Mouse (Mus musculus) cerebellum, adult 18-20 months (tissue): Measurements from ENCODE around the gene Polr1e.
"Not testable (repeated sequence)": the region's sequence is repeated elsewhere in the genome, so short reads cannot be mapped to it uniquely, and the experiment has no call there.

Experiments
- DNase-seq, 2 experiments: peaks; one replicate each; pipeline ENCODE4 v3.0.0; 2021

Gene Polr1e

DNA sequence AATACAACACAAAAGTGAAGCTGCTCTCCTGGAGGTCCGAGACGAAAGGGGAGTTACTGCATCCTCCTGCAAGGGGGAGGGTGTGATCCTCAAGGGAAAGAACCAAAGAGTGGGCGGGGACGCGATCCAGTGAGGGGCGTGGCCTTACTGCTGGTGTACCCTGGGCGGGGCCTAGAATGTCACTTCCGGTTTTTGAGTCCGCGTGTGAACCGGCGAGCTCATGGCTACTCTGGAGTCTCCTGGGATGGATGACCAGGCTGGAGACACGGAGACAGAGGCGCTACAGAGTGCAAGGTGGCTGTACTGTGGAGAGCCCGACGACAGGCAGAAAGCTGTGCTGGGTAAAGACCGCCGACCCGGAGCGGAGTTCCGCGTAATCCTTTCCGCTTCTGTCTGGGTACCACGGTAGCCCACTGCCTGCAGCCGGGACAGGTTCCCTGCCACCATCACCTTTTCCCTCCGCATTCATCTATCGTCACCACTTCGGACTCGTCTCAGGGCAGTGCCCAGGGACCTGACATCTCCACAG, at the start of gene Polr1e:
TSS of gene Polr1e (plus strand) at position 132 of the 529 bp plus-strand sequence.
- peak; percentile 86 to 91 for DNase-seq

DNA sequence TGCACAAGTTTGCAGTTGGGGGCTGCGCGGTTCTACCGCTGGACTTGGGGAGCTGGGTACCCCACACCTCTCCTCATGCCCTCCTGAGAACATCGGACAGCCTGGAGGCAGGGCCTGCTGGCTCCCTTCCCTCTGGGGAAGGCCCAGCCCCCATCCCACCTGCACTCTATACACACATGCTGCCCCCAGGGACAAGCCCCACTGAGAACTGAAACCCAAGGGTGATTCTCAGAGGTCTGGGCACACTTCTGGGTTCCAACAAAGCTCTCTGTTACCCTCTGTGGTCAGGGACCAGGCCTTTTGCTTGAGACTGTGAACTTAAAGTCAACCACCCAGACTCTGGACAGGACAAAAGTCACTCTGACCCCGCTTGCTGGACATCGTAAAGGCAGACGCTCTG, 48.3 kb upstream of the Polr1e start:
- no peak for DNase-seq

DNA sequence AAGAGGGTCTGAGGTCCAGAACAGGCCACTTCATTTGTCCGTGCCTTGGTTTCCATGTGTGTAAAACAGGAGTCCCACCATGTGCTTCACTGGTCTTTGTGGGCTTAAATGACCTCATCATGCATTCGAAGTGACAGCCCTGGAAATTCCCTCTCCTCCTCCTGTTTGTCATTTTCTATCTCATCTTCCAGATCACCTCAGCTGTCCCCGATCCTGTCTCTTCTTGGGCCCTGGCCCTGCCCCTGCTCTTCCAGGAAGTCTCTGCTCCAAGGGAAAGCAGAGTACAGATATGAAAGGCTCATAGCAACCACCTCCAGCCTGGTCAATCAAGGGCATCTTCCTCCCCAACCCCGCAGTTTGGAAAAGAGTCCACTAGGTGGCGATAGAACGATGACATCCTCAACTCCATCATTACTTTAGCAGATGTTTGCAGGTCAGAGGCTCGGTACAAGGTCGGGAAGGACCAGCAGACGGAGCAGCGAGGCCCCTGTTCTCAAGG, 47.7 kb upstream of the Polr1e start:
- peak; percentile 55 to 64 for DNase-seq

DNA sequence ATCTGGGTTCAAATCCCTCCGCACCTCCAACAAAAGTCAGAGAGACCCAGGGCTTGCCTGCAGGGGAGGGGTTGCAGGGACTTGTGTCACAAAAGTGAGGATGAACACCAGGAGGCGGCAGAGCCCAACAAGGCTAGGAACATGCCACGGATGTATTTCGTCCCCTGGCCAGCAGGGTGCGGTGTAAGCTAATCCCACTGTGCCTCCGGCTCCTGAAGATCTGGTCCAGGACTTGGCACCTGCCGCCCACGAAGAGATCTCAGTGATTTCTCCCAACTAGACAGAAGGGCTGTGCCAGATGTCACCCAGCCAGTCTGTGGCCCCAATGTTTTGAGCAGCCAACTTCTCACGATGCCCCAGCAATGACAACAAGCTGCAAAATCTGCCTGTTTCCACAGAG, 44.9 kb upstream of the Polr1e start:
- peak; percentile 89 to 90 for DNase-seq

DNA sequence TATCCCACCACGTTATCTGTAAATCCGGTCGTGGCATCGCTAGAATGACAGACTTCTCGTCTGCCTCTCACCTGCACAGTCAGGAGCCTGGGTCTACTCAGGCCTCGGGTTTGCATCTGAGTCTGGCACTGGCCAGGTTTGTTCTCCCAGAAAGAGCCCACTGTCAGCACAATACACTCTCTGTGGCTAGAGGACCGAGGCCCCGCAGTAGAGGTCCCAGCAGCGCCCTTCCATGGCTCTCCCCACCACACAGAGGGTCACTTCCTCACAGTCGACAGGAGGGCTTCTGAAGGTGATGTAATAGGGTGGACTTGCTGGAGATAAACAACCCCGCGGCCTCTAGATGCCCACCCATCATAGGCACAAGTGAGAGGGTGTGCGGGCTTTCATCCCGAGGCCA, 44.5 kb upstream of the Polr1e start:
- no peak for DNase-seq

DNA sequence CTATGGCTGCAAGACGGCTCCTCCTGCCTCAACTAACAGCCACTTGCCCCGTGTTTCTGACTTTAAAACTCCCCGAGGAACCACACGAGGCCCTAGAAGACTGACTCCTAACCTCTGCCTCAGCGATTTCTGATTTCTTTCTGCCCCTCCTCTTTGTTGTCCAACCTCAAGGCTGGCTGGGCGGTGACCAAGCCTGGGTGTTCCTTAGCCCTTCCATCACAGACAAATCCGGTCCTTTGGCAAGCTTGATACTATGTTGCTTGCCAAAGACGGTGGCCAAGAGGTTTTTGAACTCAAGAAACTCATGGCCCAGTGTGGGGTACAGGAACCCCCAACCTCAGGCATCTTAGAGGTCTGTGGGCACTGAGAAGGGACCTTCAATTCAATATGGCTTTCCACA, 44.1 kb upstream of the Polr1e start:
- DNase-seq: no peak

DNA sequence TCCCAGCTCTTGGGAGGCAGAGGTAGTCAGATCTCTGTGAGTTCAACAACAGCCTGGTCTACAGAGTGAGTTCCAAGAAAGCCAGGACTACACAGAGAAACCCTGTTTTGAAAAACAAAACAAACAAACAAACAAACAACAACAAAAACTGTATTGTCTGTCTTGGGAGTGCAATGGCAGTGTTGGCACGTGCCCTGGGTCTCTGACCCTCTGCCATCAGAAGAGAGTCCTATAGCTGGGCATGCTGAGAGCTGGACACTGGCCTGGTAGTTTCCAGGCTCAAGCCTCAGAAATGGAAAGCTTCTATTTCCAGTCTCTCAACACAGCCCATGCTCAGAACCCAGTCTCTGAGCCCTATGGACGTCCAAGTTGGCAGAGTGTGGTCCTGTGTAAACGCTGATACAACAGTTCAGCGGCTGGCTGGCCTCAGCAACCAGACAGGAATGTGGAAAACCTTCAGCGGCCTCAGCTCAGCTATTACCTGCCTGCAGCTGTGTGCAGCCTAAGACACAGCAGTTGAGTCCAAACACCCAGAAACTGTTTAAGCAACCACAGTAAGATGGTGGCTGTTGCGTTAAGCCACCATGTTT, 42.3 kb upstream of the Polr1e start:
- no peak for DNase-seq

DNA sequence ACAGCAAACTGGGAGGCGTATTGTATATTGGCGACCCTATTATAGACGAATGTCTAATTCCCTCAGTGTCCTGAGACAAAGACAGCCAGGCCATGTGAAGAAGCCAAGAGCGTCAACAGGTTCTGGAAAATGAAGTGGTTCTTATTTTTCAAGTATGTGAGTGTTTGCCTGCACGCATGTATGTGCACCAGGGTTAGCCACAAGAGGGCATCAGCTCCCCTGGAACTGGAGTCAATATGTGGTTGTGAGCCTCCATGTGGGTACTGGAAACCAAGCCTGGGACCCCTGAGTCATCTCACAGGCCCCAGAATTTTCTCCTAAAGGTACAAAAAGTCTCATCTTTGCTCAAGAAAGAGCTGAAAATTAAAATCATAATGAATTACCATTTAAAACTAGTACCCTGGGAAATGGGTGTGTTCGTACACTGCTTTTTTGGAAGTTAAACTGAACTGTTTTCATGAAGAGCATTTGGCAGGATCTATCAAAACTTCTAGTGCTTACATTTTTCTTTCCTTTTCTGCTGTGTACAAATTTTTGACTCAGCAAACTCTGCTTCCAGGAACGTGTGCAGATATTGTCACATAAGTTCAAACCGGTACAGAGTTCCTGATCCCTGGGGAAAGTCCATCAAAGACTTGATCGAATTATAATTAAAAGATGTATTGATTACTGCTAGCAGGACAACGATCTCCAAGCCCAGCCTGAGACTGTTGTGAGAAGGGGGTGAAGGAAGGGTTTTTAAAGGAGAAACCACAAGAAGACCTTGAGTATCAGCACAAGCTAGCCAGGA, 41.3 kb upstream of the Polr1e start:
- DNase-seq: no peak

DNA sequence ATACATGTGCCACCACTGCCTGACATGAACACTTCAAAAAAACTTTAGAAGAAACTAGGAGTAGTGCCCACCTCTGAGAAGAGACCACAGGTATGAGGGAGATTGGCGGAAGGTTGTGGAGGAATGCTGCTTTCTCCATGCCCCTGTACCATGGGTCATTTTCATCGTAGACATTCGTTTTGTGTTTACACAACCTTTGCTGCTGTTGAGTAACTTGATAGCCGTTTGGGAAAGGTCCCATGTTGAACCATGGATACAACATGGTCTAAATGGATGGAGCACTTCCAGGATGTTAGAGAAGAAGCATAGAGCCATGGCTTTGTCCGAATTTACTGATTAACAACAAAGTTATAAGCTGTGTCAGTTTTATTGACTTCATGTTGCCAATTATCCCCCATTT, 40.2 kb upstream of the Polr1e start:
- DNase-seq: no peak

DNA sequence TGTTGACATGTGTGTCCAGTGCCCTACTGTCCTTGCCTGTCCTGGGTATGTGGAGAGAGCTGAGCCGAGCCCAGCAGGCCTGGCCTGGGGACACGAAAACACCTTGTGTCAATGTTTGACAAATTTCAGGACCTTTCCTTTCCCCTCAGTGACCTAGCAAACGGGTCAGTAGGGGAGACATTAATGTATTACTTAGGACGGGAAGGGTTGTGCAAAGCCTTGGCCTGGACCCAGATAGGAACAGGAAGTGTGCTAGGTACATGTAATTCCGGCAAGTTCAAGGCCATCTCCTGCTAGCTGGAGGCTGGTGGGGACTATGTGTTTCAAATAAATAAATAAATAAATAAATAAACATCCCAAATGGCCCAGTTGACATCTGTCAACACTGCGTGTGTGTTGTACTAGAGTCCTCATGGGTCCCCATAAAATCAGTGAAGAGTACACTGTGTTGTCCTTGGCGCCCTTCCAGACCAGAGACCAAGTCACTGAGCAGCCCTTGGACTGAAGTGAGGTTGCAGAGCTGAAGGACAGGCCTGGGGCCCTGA, 38.5 kb upstream of the Polr1e start:
- DNase-seq: no peak

DNA sequence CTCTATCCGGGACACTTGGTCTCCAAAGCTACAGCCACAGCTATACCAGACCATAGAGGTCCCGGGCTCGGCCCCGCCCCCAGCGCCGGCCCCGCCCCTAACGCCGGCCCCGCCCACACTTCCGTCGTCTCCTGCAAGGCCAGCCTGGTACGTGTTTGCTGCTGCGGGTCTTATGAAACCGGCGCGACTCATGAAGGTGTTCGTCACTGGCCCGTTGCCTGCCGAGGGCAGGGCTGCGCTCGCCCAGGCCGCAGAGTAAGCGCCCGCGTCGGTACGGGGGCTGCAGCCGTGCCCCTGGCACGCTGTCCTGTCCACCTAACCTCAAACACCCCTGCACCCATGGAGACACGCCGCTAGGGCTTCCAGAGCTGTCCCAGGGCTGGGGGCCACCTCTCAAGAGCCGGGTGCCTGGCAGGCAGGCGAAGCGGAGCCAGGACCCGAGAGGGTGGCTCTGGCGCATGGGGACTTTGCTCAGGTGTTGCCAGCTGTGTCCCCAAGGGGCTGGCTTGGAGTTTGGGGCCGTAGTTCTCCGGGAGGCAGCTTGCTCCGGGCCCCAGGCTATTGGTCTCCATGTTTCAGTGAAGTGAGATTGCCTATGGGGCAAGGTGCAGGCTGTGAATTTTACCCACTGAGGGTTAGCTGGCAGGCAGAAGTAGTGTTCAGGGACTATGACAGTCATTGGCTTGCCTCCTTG, 37.0 kb upstream of the Polr1e start, which contains the start of gene Grhpr:
TSS of gene Grhpr (plus strand) at position 116 of the 694 bp plus-strand sequence.
- DNase-seq: peak; percentile 71 to 79

DNA sequence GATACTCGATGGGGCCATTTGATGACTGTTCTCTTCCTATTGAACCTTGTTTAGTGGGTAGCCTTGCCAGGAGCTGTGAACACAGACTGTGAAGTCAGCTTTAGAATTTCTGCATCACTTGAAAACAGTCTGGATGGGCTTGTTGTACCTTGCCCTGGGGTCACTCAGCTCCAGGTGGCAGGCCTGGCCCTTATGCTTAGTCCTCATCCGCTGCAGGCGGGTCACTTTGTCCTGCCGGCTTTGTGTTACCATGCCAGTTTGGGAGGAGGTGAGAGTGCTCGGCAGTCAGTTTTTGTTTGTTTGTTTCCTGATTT, 36.5 kb upstream of the Polr1e start:
- DNase-seq: peak in 1 of 2 experiments; percentile 36

DNA sequence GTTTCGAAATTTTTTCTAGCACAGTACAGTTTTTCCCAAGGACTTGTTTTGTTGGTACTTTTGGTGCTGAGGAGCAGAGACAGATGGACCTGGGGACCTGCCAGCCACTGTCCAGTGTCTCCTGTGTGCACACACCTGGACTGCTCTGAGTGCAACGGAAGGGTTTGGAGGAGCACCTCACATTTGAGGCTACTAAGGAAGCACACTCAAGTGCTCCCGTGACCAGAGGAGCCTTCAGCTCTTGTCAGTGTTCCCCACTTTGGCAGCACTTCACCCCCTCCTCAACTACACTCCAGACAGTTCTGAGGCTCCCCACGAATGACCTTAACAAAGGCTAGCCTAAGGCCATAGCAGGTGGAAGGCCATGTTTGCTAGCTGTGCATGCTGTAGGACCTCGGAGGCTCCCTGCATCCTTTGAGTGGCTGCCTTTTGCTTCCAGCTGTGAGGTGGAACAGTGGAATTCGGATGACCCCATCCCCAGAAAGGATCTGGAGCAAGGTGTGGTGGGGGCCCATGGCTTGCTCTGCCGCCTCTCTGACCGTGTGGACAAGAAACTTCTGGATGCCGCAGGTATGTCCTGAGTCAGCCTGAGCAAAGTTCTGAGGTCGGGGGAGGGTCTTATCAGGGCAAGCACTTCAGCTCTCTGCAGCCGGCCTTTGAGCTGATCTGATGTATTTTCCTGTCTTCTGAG, 35.8 kb upstream of the Polr1e start:
- DNase-seq: peak; percentile 32 to 43

DNA sequence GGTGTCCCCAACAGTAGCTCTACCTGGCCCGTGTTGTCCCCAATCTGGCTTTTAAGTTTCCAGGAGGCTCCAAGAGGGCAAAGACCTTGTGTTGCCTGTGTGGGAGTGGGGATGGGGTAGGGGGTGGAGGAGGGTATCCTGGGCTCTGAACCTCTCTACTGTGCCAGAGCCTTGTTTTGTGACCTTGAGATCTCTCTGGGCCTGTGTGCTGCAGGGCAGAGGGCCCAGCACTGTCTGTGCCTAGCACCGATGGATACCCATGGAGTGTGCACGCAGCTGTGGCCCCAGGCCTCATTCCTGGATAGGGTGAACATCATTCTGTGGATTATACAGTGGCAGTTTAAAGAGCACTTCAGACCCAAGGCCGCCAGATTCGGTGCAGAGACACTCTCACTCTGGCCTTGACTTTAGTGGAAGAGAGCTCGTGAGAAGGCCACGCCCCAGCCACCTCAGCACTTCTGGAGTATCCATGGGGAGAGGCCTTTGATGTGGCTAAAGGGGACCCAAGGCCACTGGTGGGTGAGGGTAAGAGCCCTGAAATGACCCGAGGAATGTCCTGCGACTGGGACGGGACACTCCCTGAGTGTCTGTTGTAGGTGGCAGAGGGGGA, 35.1 kb upstream of the Polr1e start:
- DNase-seq: no peak

DNA sequence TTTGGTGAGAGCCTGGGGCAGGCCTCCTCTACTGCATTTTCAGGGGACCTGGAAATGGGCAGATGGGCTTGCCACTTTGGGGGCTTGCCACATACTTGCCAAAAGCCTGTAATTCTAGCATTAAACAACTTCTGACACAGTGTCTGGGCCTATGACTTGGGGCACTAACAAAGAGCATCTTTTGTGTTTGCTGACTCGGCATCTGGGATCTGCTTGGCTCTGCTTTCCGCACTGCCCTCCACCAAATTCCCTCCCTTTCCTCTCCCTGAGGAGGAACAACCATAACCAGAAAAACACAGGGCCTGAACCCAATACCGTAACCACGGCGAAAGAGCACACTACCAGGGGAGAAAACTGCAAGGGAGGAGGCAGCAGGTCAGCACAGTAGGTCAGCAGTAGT, 27.8 kb upstream of the Polr1e start:
- DNase-seq: no peak

DNA sequence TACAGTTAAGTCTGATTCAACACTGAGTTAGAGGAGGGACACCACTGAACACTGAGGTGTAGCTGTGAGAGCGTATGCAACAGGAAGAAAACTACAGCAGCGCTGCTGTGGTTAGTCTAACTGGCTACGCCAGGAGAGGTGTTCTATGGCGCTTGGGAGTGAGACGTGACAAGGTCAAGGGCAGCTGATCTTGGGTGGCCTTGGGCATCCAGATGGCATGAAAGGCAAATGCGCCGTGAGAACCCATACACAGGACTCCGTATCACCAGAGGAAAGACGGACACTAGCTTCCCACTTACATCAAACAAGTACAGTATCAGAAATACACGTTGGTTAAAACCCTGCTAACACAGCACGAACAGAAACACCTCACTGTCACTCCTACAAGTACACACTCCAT, 26.1 kb upstream of the Polr1e start:
- DNase-seq: not testable (repeated sequence)

DNA sequence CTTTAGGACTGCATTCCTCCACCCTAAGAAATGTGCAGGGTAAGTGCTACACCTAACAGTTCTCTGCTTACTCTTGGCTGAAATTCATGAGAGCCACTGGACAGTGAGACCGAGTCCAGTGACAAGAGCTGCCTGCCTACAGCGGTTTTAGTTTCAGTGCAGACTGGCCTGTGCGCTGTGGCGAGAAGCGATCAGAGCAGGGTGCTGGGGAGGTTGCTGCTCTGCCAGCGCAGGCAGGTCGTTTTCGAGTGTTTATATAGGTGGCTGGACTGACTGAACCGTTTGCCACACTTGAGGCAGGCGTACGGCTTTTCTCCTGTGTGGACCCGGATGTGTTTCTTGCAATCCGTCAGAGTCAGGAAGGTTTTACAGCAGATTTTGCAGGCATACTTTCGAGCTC, 25.2 kb upstream of the Polr1e start:
- DNase-seq: not testable (repeated sequence)

DNA sequence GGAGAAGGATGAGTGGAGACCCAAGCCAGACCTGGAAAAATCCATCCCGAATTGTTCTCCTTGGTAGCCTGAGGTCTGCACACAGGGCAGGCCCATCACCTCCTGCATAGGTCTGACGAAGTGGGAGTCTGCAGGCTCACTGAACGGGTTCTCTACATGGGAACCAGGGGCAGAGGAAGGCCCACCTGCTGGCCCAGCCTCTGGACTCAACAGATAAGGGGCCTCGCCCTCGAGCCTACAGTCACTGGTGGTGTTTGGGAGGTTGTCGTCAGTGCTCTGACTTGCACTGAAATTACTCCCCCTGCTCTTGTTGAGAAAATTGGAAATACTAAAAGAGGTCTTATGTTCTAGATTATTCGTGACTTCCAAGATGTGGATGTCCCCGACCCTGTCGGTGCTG, 24.5 kb upstream of the Polr1e start:
- no peak for DNase-seq

DNA sequence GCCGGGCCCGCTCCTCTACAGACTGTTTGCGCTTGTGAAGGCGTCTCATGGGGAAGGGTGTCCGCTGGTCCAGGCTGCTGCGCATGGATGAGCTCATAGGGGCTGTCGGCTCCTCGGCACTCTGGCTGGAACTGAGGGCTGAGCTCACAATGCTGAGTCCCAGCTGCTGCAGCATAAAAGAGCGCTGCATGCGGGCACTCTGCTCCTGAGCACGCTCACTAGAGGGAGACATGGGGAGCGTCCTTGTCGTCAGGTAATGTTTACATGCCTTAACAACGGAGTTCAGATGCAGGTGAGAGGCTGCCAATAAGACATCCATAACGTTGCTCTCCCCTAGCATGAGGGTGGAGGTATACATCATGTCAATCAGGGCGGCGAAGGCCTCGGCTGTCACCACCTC, 23.6 kb upstream of the Polr1e start:
- no peak for DNase-seq

DNA sequence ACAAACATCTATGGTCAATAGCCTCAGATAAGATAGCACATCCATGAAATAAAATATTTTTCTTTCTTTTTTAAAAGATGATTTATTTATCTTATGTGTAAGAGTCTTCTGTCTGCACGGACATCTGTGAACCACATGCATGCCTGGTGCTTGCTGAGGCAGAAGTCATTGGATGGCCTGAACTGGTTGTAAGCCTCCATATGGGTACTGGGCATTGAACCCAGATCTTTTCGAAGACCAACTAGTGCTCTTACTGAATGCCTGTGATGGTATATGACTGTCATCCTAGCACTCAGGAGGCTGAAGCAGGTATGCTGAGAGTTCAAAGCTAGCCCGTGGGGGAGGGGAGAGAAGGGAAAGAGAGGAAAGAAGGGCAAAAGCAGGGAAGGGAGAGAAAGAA, 20.3 kb upstream of the Polr1e start:
- DNase-seq: no peak

DNA sequence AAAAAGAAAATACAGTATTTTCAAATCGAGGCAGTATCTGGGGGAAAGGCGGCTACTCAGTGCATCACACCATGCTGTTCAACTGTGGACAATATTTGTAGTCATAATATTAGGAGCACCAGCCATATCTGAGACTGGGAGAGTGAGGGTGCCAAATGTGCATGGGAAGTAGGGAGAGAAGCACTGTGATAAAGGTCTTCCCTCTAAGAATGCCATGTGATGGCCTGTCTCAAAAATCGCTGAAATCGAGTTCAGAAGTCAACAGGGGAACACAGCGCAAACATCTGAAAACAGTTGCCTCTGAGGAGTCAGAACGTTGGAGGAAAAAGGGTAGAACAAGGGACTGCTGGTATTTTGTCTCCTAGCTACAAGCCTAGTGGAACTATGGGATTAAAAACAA, 18.4 kb upstream of the Polr1e start:
- no peak for DNase-seq

DNA sequence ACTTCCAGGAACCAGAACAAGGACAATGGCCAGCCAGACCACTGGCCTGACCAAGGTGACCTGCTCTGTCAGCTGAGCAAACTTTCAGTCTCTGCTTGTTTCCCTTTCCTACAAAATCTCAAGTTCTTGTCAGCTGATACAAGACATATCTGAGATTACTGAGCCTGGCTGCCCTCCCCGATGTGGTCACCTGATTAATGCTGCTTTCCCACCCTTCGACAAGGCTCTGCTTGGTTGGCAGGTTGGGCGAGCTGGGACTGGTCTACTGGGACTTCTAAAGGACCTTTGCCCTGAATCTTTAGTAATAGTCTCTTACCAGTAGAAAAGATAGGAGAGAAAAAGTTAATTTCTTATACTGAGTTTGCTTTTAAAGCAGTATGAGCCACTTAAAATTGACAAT, 12.9 kb upstream of the Polr1e start:
- DNase-seq: no peak
